Mouse (Mus musculus): ENCODE data around the gene Lrrc36.

GRCm38 (mm10) chr8:105426878-105427277, 13.5 kb downstream of the Lrrc36 start:
- TF ChIP-seq CTCF (IDR thresholded peaks at IDR 0.05; ENCODE audit: low read depth) (no peak), EP300 (IDR thresholded peaks at IDR 0.05; ENCODE audit: low read depth) (no peak)

Measured in liver, postnatal 0 days (tissue).